Mouse (Mus musculus): Measurements from ENCODE around the gene Pum3. TPM values are rescaled to one million over a fixed set of nuclear protein-coding genes. Genes with fewer than 3 reads are reported as not detected.
"Not testable (repeated sequence)": the region's sequence is repeated elsewhere in the genome, so short reads cannot be mapped to it uniquely, and the experiment has no call there.

Pum3 gene
- polyA plus RNA-seq, 1 experiment from 2014 or later, result 49.9 TPM

DNA sequence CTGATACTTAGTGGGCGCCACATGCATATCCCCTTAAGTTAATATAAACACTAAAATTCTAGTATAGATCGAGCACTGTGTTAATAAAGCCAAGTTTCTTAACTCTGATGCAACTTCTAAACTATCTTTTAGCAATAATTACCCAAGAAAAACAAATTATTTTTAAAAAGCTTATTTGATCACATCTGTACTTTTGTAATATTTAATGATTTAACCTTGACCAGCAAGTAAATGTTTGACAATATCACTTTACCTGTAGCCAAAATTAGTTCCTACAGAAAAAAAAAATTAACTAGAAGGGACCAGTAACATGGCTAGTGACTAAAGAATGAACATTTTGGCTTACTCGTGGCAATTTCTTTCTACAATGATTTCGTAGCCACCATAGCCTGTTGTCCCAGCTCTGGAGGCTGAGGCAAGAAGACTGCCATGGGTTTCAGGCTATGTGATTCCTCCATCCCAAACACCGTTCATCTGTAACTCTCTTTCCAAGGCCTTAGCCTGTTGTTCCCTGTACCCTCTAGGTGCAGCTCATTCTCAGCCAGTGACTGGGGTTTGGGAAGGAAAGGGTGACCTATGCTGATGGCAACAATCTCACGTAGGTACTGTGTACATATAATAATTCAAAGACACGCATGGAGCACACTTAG is 35.2 kb downstream of the Pum3 start:
- WGBS, result 91% methylated on average over 7 of the region's 7 CpGs
- ATAC-seq (replicated peaks; ENCODE audit: insufficient number of reproducible peaks, insufficient read depth, low FRiP score, low read depth), result no peak
- Histone ChIP-seq H3K4me3 (no peak overlapping the region), H3K4me1 (replicated peaks) (peaks cover 8% of the 10 kb centered on the region; the same call in 1 of the 2 replicates), H3K27ac (no peak overlapping the region), H3K9ac (no peak overlapping the region), H3K9me3 (replicated peaks) (no peaks in the 10 kb centered on the region), H3K27me3 (no peaks in the 10 kb centered on the region), H3K36me3 (peaks cover 37% of the 10 kb centered on the region), H3K4me2 (no peak overlapping the region)

DNA sequence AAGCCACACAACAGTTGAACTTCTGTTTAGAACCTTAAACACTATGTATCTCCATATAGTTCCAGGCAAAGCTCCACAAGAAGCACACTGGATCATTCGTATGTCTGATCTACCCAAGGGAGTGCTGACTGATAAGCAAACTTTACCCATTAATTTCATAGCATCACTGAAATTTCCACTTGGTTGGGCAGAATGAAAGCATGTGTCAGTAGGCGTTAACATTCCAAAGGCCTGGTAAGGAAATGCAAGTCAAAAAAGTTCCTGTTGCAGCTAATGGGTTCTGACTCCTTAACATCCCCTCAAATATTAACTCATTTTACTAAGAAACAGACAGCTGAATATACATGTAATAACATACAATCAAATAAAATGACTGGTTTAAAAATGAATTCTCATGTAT is 37.2 kb downstream of the Pum3 start:
- Histone ChIP-seq H3K9ac (no peak overlapping the region), H3K36me3 (peaks cover 35% of the 10 kb centered on the region), H3K27ac (no peak overlapping the region), H3K4me3 (no peak overlapping the region), H3K4me2 (no peak overlapping the region), H3K27me3 (no peaks in the 10 kb centered on the region), H3K4me1 (replicated peaks) (peaks cover 8% of the 10 kb centered on the region; the same call in 1 of the 2 replicates), H3K9me3 (replicated peaks) (no peaks in the 10 kb centered on the region)
- WGBS, result 79% methylated on average over 2 of the region's 2 CpGs
- no peak for ATAC-seq (replicated peaks; ENCODE audit: insufficient number of reproducible peaks, insufficient read depth, low FRiP score, low read depth)

DNA sequence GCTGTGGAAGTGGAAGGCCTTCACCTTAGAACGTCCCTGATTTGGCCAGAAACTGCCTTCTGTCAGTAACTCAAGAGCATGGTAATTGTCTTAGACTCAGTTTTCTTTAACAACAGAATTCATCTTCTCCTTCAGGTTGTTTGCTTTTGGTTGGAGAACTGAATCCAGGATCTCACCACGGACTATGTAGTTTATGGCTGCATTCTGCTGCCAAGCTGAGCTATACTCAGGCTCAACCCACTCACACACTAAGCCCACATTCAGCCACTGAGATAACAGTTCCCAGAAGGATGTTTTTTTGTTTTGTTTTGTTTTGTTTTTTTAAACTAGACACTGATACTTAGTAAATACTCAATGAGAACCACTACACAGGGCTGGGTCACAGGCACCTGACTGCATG is 38.3 kb downstream of the Pum3 start:
- no peaks in the 10 kb centered on the region for H3K9me3 ChIP-seq (replicated peaks)
- no peak for ATAC-seq (replicated peaks; ENCODE audit: insufficient number of reproducible peaks, insufficient read depth, low FRiP score, low read depth)
- no peaks in the 10 kb centered on the region for H3K27me3 ChIP-seq
- H3K4me3 ChIP-seq, result no peak overlapping the region
- WGBS, result 90% methylated on average over 2 of the region's 2 CpGs
- peaks cover 5% of the 10 kb centered on the region; the same call in 1 of the 2 replicates for H3K4me1 ChIP-seq (replicated peaks)
- H3K9ac ChIP-seq, result no peak overlapping the region
- H3K4me2 ChIP-seq, result no peak overlapping the region
- H3K36me3 ChIP-seq, result peaks cover 36% of the 10 kb centered on the region
- H3K27ac ChIP-seq, result no peak overlapping the region

DNA sequence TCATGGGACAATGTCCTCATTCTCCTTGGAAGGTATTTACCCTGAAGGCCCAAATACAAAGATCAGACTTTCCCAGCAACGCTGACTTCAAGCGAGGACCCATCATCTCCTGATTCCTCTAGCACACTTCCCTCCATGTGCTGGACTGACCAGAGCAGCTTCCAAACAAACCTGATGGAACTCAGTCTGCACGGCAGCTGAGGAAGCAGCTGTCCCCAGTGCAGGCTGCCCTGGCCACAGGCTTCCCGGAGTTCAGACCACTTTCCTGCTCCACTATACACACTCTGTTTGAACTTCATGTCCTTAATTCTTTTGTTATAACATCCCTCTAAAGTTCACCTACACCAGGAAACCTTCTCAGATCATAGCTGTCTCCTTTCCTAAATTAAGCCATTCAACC is 40.1 kb downstream of the Pum3 start:
- 87% methylated on average over 4 of the region's 4 CpGs for WGBS
- H3K36me3 ChIP-seq, result peaks cover 43% of the 10 kb centered on the region

DNA sequence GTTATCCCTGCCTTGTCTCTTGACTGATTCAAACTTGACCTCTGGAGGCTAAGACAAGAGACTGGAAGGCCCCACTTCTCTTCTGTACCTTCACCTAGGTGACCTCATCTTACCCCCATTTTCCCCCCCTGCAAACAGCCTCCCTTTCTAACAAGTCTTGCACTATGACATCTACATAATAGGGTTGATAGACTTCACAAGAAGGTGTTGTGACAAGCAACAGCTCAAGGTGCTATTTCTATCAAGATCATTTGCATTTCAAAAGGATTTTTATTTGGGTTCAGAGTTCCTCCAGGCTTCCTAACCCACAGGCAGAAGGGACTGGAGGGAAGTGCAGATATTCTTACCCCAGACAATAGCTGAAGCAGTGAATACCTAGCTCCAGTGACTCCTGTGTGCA is 44.3 kb downstream of the Pum3 start:
- ATAC-seq (replicated peaks; ENCODE audit: insufficient number of reproducible peaks, insufficient read depth, low FRiP score, low read depth), result no peak
- Histone ChIP-seq H3K9me3 (replicated peaks) (no peaks in the 10 kb centered on the region), H3K9ac (no peak overlapping the region), H3K27me3 (no peaks in the 10 kb centered on the region), H3K27ac (no peak overlapping the region), H3K4me3 (no peak overlapping the region), H3K4me2 (no peak overlapping the region), H3K4me1 (replicated peaks) (peaks cover 6% of the 10 kb centered on the region), H3K36me3 (peaks cover 35% of the 10 kb centered on the region)

More for the DNA sequence above, 40.1 kb downstream of the Pum3 start:
- not testable (repeated sequence) for H3K9me3 ChIP-seq (replicated peaks); H3K27me3 ChIP-seq; H3K4me2 ChIP-seq; H3K4me1 ChIP-seq (replicated peaks); H3K9ac ChIP-seq; ATAC-seq (replicated peaks; ENCODE audit: insufficient number of reproducible peaks, insufficient read depth, low FRiP score, low read depth); H3K27ac ChIP-seq; H3K4me3 ChIP-seq

DNA sequence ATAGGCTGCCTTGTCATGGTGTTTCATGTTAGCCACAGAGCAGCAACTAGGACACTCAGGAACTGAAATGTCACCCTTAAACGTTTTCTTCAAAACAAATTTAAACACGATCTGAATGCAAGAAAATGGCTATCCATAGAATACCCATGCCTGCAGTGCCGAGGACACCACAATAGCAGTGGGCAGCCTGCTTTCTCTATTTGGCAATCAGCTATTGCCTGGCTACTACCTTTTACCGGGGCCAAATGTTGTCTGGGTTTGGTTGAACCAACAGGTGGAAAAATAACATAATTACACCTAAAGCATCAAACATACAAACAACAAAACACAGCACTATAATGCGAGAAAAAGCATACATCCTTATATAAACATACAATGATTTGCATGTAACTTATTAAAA is 46.4 kb downstream of the Pum3 start:
- no peak overlapping the region for H3K9ac ChIP-seq
- ATAC-seq (replicated peaks; ENCODE audit: insufficient number of reproducible peaks, insufficient read depth, low FRiP score, low read depth), result no peak
- H3K4me1 ChIP-seq (replicated peaks), result peaks cover 6% of the 10 kb centered on the region
- H3K9me3 ChIP-seq (replicated peaks), result no peaks in the 10 kb centered on the region
- H3K27ac ChIP-seq, result no peak overlapping the region
- no peaks in the 10 kb centered on the region for H3K27me3 ChIP-seq
- peaks cover 18% of the 10 kb centered on the region for H3K36me3 ChIP-seq
- no peak overlapping the region for H3K4me3 ChIP-seq
- no peak overlapping the region for H3K4me2 ChIP-seq
- 89% methylated on average over 5 of the region's 5 CpGs for WGBS

DNA sequence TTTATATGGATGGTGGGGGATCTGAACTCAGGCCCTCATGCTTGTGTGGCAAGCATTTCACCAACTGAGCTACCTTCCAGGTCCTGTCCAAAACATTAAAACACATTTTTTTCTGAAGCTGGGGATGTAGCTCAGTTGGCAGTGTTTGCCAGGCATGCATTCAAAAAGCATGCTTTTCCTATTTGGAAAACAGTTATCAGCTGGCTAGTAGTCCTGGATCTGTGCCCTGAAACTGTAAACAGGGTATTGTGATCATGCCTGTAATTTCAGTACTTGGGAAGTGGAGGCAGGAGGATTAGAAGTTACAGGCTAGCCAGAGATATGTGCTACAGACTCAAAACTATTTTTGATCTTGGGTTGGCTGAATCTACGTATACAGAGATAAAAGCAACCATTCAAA is 47.5 kb downstream of the Pum3 start:
- Histone ChIP-seq H3K4me2 (no peak overlapping the region), H3K4me1 (replicated peaks) (peaks cover 6% of the 10 kb centered on the region), H3K27me3 (no peaks in the 10 kb centered on the region), H3K36me3 (peaks cover 14% of the 10 kb centered on the region), H3K27ac (no peak overlapping the region), H3K4me3 (no peak overlapping the region), H3K9ac (no peak overlapping the region), H3K9me3 (replicated peaks) (no peaks in the 10 kb centered on the region)
- ATAC-seq (replicated peaks; ENCODE audit: insufficient number of reproducible peaks, insufficient read depth, low FRiP score, low read depth), result no peak
- 35% methylated on average over 1 of the region's 1 CpGs for WGBS

DNA sequence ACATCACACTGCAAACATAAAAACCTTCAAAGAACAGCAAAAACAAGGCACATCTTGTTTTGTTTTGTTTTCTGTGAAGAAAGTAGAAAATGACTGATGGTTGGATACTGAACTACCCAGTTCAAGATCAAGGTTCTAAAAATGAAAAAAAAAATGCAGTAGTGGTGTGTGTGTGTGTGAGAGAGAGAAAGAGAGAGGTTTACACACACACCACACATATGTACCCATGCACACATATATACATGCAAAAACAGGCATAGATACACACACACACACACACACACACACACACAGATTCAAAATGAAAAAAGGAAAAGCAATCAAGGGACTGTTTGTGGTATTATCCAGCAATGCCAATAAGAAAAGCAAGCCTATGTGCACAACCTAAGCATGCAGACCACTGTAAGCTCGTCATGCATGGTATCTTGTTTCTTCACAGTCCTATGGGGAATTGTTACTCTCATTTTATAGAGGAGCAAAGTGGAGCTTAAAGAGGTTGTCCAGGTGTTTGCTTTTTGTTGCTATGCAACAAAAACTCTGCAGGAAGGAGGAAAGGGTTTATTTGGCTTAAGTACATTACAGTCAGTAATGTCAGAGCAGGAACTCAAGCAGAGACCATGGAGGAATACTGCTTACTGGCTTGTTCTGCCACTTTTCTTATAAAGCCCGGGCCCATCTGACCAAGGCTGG is 49.8 kb downstream of the Pum3 start:
- Histone ChIP-seq H3K4me1 (replicated peaks) (peaks cover 6% of the 10 kb centered on the region), H3K4me3 (no peak overlapping the region), H3K9ac (no peak overlapping the region), H3K9me3 (replicated peaks) (no peaks in the 10 kb centered on the region), H3K27me3 (no peaks in the 10 kb centered on the region), H3K27ac (no peak overlapping the region), H3K36me3 (no peaks in the 10 kb centered on the region), H3K4me2 (no peak overlapping the region)
- WGBS, result 75% methylated on average over 2 of the region's 2 CpGs
- ATAC-seq (replicated peaks; ENCODE audit: insufficient number of reproducible peaks, insufficient read depth, low FRiP score, low read depth), result no peak

DNA sequence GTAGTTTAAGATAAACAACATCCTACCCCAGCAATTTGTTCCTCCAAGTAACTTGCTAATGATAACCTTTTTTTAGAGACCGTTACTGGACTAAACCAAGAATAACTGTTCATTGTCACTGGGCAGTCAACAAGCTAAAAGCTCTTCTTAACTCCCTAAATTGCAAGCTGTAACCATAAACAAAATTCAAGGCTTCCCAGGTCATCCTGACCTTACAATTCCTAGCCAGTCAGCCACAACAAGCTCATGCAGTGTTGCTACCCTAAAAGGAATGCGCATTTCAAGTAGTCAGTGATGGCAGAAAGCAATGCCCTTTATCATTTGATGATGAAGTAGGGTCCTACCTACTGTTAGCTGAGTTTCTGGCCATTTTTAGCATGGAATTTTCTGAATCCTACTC is 58.8 kb downstream of the Pum3 start:
- Histone ChIP-seq H3K4me3 (no peak overlapping the region), H3K9me3 (replicated peaks) (no peaks in the 10 kb centered on the region), H3K27ac (no peak overlapping the region), H3K27me3 (no peaks in the 10 kb centered on the region), H3K4me1 (replicated peaks) (no peaks in the 10 kb centered on the region), H3K4me2 (no peak overlapping the region), H3K36me3 (no peaks in the 10 kb centered on the region), H3K9ac (no peak overlapping the region)
- 80% methylated on average over 2 of the region's 2 CpGs for WGBS
- ATAC-seq (replicated peaks; ENCODE audit: insufficient number of reproducible peaks, insufficient read depth, low FRiP score, low read depth), result no peak

DNA sequence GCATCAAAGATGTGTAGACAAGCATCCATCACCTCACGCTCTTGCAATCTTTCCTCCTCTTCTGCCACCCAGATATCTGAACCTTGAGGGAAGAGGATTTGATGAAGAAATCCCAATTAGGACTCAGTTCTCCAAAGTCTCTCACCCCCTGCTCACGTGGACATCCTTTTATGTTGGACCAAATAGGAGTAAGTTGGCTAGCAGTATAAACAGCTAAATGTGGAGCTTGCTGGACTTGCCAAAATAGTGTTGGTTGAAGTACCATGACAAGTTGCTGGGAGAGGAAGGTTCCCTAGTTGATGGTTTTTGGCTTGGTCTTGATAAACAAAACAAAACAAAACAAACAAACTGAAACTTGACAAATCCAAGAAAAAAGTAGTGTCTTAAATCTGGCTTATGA is 59.5 kb downstream of the Pum3 start:
- WGBS, result 76% methylated on average over 2 of the region's 2 CpGs
- Histone ChIP-seq H3K27ac (no peak overlapping the region), H3K27me3 (no peaks in the 10 kb centered on the region), H3K9ac (no peak overlapping the region), H3K4me1 (replicated peaks) (no peaks in the 10 kb centered on the region), H3K4me3 (no peak overlapping the region), H3K36me3 (no peaks in the 10 kb centered on the region), H3K9me3 (replicated peaks) (no peaks in the 10 kb centered on the region), H3K4me2 (no peak overlapping the region)
- no peak for ATAC-seq (replicated peaks; ENCODE audit: insufficient number of reproducible peaks, insufficient read depth, low FRiP score, low read depth)

DNA sequence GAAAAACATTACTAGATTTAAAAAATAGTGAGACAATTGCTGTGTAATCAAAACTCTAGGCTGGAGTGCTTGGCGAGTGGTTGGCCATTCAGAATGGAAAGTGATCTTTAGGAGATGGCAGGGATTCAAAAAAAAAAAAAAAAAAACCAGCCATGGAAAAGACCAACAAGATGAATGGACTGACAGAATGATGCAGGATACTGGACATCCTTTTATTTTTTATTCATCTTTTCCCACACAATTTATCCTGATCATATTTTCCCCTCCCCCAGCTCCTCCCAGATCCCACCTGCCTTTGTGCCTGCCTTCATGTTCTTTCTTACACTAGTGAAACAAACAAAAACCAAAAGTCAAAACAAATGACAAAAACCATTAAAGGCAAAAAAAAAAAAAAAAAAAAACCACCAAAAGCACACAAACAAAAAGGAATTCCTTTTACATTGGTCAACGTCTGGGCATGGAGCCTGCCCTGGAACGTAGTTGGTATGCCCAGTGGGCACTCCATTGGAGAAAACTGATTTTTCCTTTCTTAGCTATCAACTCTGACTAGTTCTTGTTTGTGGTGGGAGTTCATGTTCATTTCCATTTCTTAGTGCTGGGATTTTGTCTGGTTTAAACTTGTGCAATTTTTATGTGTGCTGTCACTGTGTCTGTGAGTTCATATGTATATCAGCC is 60.0 kb downstream of the Pum3 start:
- WGBS, result 68% methylated on average over 3 of the region's 3 CpGs
- no peaks in the 10 kb centered on the region for H3K27me3 ChIP-seq
- no peak for ATAC-seq (replicated peaks; ENCODE audit: insufficient number of reproducible peaks, insufficient read depth, low FRiP score, low read depth)

More for the DNA sequence above, 60.0 kb downstream of the Pum3 start:
- H3K9me3 ChIP-seq (replicated peaks), result no peaks in the 10 kb centered on the region
- no peak overlapping the region for H3K27ac ChIP-seq
- H3K4me2 ChIP-seq, result no peak overlapping the region
- H3K9ac ChIP-seq, result no peak overlapping the region
- no peaks in the 10 kb centered on the region for H3K36me3 ChIP-seq
- no peak overlapping the region for H3K4me3 ChIP-seq
- peaks cover 2% of the 10 kb centered on the region for H3K4me1 ChIP-seq (replicated peaks)
